Mouse (Mus musculus) CH12.LX (cell line): Measurements from ENCODE around the gene Stk36. TPM values are rescaled to one million over a fixed set of nuclear protein-coding genes. Genes with fewer than 3 reads are reported as not detected.

Experiments used
- DNase-seq: peaks from one replicate; pipeline ENCODE4 v3.0.0-alpha.2; 2013; ENCODE audit errors: extremely low read depth
- H3K27ac ChIP-seq: 2 replicates; pipeline ENCODE4 v1.5.1; 2012; ENCODE audit warnings: low read depth, mild to moderate bottlenecking, control low read depth, moderate library complexity; ENCODE audit not compliant: insufficient read depth
- H3K27me3 ChIP-seq: replicated peaks from 2 replicates; pipeline ENCODE3; 2012; ENCODE audit warnings: inconsistent platforms
- H3K36me3 ChIP-seq, 2 experiments: replicated peaks in 1 of 2; 2 replicates each; pipeline versions ENCODE3 to v1.6.1; 2012; ENCODE audit warnings: inconsistent platforms in 1 of 2, low read length in 1 of 2, mild to moderate bottlenecking in 1 of 2, mixed read lengths in 1 of 2, moderate library complexity in 1 of 2; ENCODE audit not compliant: control insufficient read depth in 1 of 2, insufficient read depth in 1 of 2
- H3K4me1 ChIP-seq, 2 experiments: 2 replicates each; pipeline ENCODE4 v1.6.1; 2012; ENCODE audit warnings: inconsistent platforms in 1 of 2, moderate library complexity in 1 of 2; ENCODE audit not compliant: insufficient read depth in 2 of 2, control insufficient read depth in 1 of 2
- H3K4me2 ChIP-seq: 2 replicates; pipeline ENCODE4 v1.6.1; 2012; ENCODE audit warnings: low read depth, mild to moderate bottlenecking, control low read depth; ENCODE audit not compliant: poor library complexity, insufficient read depth, severe bottlenecking
- H3K4me3 ChIP-seq, 3 experiments: fragments of 150-350 bp in 1 of 3; sonication (generic) in 1 of 3; replicated peaks in 1 of 3; 2 replicates each; pipeline versions ENCODE3 to v1.5.1; 2011 to 2012; ENCODE audit warnings: low read depth in 2 of 3, low read length in 2 of 3, mild to moderate bottlenecking in 2 of 3, moderate library complexity in 2 of 3, control low read depth in 1 of 3, improper control_type of control experiment in 1 of 3, inconsistent platforms in 1 of 3, mixed read lengths in 1 of 3; ENCODE audit not compliant: poor library complexity in 1 of 3
- H3K79me2 ChIP-seq: replicated peaks from 2 replicates; pipeline ENCODE4 v1.6.1; 2012; ENCODE audit warnings: mild to moderate bottlenecking, moderate library complexity; ENCODE audit not compliant: control insufficient read depth, poor library complexity, insufficient read depth, severe bottlenecking; ENCODE audit errors: extremely low read depth
- H3K9ac ChIP-seq: 2 replicates; pipeline ENCODE4 v1.6.1; 2012; ENCODE audit warnings: low read depth, mild to moderate bottlenecking, control low read depth, moderate library complexity; ENCODE audit not compliant: insufficient read depth
- H3K9me3 ChIP-seq: replicated peaks from 2 replicates; pipeline ENCODE3; 2012; ENCODE audit warnings: low read length, inconsistent platforms, mixed read lengths
- BHLHE40 ChIP-seq: IDR thresholded peaks from 2 replicates; pipeline ENCODE4 v1.6.1; 2011; ENCODE audit warnings: mild to moderate bottlenecking, low read depth, low read length, improper control_type of control experiment
- CHD2 ChIP-seq: IDR thresholded peaks from 2 replicates; pipeline ENCODE4 v1.6.1; 2011; ENCODE audit warnings: low read length, improper control_type of control experiment
- E2F4 ChIP-seq: IDR thresholded peaks from 2 replicates; pipeline ENCODE4 v1.6.1; 2011; ENCODE audit warnings: low read depth, low read length, improper control_type of control experiment; ENCODE audit not compliant: insufficient replicate concordance
- EP300 ChIP-seq: IDR thresholded peaks from 2 replicates; pipeline ENCODE4 v1.6.1; 2011; ENCODE audit warnings: low read length, improper control_type of control experiment
- GABPA ChIP-seq: IDR thresholded peaks from 2 replicates; pipeline ENCODE4 v1.6.1; 2012; ENCODE audit warnings: low read depth, low read length, improper control_type of control experiment, inconsistent platforms; ENCODE audit not compliant: insufficient replicate concordance
- IRF4 ChIP-seq: IDR thresholded peaks from 2 replicates; pipeline ENCODE4 v1.6.1; 2014; ENCODE audit warnings: low read depth, mild to moderate bottlenecking, inconsistent platforms, low read length, improper control_type of control experiment
- JUND ChIP-seq: conservative IDR thresholded peaks from 2 replicates; pipeline ENCODE4 v1.6.1; 2011; ENCODE audit warnings: low read depth, low read length, improper control_type of control experiment
- MAX ChIP-seq: IDR thresholded peaks from 2 replicates; pipeline ENCODE4 v1.6.1; 2011; ENCODE audit warnings: low read length, improper control_type of control experiment
- MEF2A ChIP-seq: IDR thresholded peaks from 2 replicates; pipeline ENCODE4 v1.6.1; 2014; ENCODE audit warnings: low read depth, mild to moderate bottlenecking, inconsistent platforms, low read length, improper control_type of control experiment, borderline replicate concordance
- MYC ChIP-seq: IDR thresholded peaks from 2 replicates; pipeline ENCODE4 v1.6.1; 2011; ENCODE audit warnings: low read depth, mild to moderate bottlenecking, improper control_type of control experiment, low read length
- NRF1 ChIP-seq: IDR thresholded peaks from 2 replicates; pipeline ENCODE4 v1.6.1; 2014; ENCODE audit warnings: low read depth, mild to moderate bottlenecking, inconsistent platforms, low read length, improper control_type of control experiment, moderate library complexity
- POLR2A ChIP-seq: IDR thresholded peaks from 2 replicates; pipeline ENCODE4 v1.6.1; 2011; ENCODE audit warnings: low read depth, mild to moderate bottlenecking, improper control_type of control experiment, low read length
- RAD21 ChIP-seq: IDR thresholded peaks from 2 replicates; pipeline ENCODE4 v1.6.1; 2011; ENCODE audit warnings: low read depth, mild to moderate bottlenecking, low read length, improper control_type of control experiment, moderate library complexity
- RCOR1 ChIP-seq: conservative IDR thresholded peaks from 2 replicates; pipeline ENCODE4 v1.6.1; 2012; ENCODE audit warnings: low read depth, mild to moderate bottlenecking, inconsistent platforms, low read length, improper control_type of control experiment
- SIN3A ChIP-seq: IDR thresholded peaks from 2 replicates; pipeline ENCODE4 v1.6.1; 2012; ENCODE audit warnings: low read length, improper control_type of control experiment, inconsistent platforms
- TBP ChIP-seq: conservative IDR thresholded peaks from 2 replicates; pipeline ENCODE4 v1.6.1; 2011; ENCODE audit warnings: low read depth, low read length, improper control_type of control experiment
- UBTF ChIP-seq: IDR thresholded peaks from 2 replicates; pipeline ENCODE4 v1.6.1; 2012; ENCODE audit warnings: low read depth, mild to moderate bottlenecking, inconsistent platforms, low read length, improper control_type of control experiment, moderate library complexity
- USF2 ChIP-seq: conservative IDR thresholded peaks from 2 replicates; pipeline ENCODE4 v1.6.1; 2011; ENCODE audit warnings: low read depth, low read length, improper control_type of control experiment
- ZC3H11A ChIP-seq: IDR thresholded peaks from 2 replicates; pipeline ENCODE4 v1.6.1; 2012; ENCODE audit warnings: low read depth, mild to moderate bottlenecking, inconsistent platforms, low read length, improper control_type of control experiment
- ZKSCAN1 ChIP-seq: IDR thresholded peaks from 2 replicates; pipeline ENCODE4 v1.6.1; 2012; ENCODE audit warnings: low read depth, inconsistent platforms, low read length, improper control_type of control experiment, borderline replicate concordance
- ZMIZ1 ChIP-seq: IDR thresholded peaks from 2 replicates; pipeline ENCODE4 v1.6.1; 2012; ENCODE audit warnings: low read depth, mild to moderate bottlenecking, inconsistent platforms, low read length, improper control_type of control experiment
- dilution Hi-C: fragments of 300-500 bp; cut with MboI; formaldehyde crosslinking; loops from 2 replicates; pipeline ENCODE4 v1.14.3; 2020; ENCODE audit warnings: low sequenced_read_pairs; ENCODE audit not compliant: extremely low pct_unique_long_range_greater_than_20kb, extremely low pct_ligation_motif_present
- in situ Hi-C: fragments of 300-500 bp; cut with MboI; formaldehyde crosslinking; loops from 3 replicates; pipeline ENCODE4 v1.14.3; 2019; ENCODE audit warnings: low sequenced_read_pairs, low pct_ligation_motif_present, low pct_unique_long_range_greater_than_20kb, mixed read lengths
- polyA plus RNA-seq: library from polyadenylated mRNA; unstranded; fragments of >175 nt; gene quantifications from 2 replicates; pipeline ENCODE4 v1.2.1, GENCODE M21; 2012; ENCODE audit warnings: low read depth; ENCODE audit not compliant: insufficient read length
- total RNA-seq, 2 experiments: library from RNA; depleted of rRNA; stranded (reverse); fragments of 300-350 nt in 1 of 2; fragments of >200 nt in 1 of 2; gene quantifications; 2 replicates each; pipeline ENCODE4 v1.2.3; 2012 to 2014

The Stk36 gene
- total and polyA plus RNA-seq, 3 experiments, result 0.40 to 1.8 (median 0.81) TPM

- no peaks in the 10 kb centered on the region for H3K9me3 ChIP-seq
- dilution Hi-C loops, result no loop called here
- no peak for TF ChIP-seq USF2
- no peak for TF ChIP-seq MYC
- TF ChIP-seq EP300, result no peak
- TF ChIP-seq IRF4, result no peak
- no peak for TF ChIP-seq RCOR1
Observed at GRCm38 (mm10) chr1:74668371-74668770, 67.1 kb downstream of the Stk36 start.

GRCm38 (mm10) chr1:74672731-74673130, 71.5 kb downstream of the Stk36 start:
- TF ChIP-seq RAD21 (no peak), UBTF (no peak), POLR2A (no peak), TBP (no peak), EP300 (no peak)
- peaks cover 17 to 68% of the 10 kb centered on the region in 2 experiments for H3K36me3 ChIP-seq
- no peak overlapping the region for H3K4me3 ChIP-seq
- H3K9me3 ChIP-seq, result no peaks in the 10 kb centered on the region
- H3K4me1 ChIP-seq, result peaks cover 0 to 29% of the 10 kb centered on the region in 2 experiments; a peak in 2 of 4 replicates
- H3K4me2 ChIP-seq, result no peak overlapping the region
- H3K27ac ChIP-seq, result no peak overlapping the region
- dilution Hi-C loops (no loop called here), in situ Hi-C loops (no loop called here)
- no peaks in the 10 kb centered on the region for H3K27me3 ChIP-seq
- H3K79me2 ChIP-seq, result peaks cover 8% of the 10 kb centered on the region; the same call in 1 of the 2 replicates
- no peak for DNase-seq
- H3K9ac ChIP-seq, result no peak overlapping the region

More at GRCm38 (mm10) chr1:74668371-74668770, 67.1 kb downstream of the Stk36 start:
- in situ Hi-C loops, result no loop called here
- peaks cover 16% of the 10 kb centered on the region for H3K79me2 ChIP-seq
- H3K9ac ChIP-seq, result no peak overlapping the region
- peaks cover 12 to 71% of the 10 kb centered on the region in 2 experiments for H3K36me3 ChIP-seq
- H3K4me1 ChIP-seq, result peaks cover 5 to 57% of the 10 kb centered on the region in 2 experiments; a peak in 3 of 4 replicates
- no peak overlapping the region for H3K27ac ChIP-seq
- DNase-seq, result no peak
- H3K27me3 ChIP-seq, result no peaks in the 10 kb centered on the region
- H3K4me2 ChIP-seq, result no peak overlapping the region
- H3K4me3 ChIP-seq, result no peak overlapping the region

- H3K9ac ChIP-seq, result no peak overlapping the region
- DNase-seq, result no peak
- H3K27me3 ChIP-seq, result no peaks in the 10 kb centered on the region
- no peak overlapping the region for H3K4me3 ChIP-seq
- H3K4me2 ChIP-seq, result no peak overlapping the region
- in situ Hi-C loops, result no loop called here
- H3K9me3 ChIP-seq, result no peaks in the 10 kb centered on the region
- no peak overlapping the region for H3K27ac ChIP-seq
- H3K79me2 ChIP-seq, result peaks cover 2% of the 10 kb centered on the region
- peaks cover 41 to 75% of the 10 kb centered on the region in 2 experiments for H3K36me3 ChIP-seq
- dilution Hi-C loops, result no loop called here
- H3K4me1 ChIP-seq, result peaks cover 0 to 15% of the 10 kb centered on the region in 2 experiments; a peak in 1 of 4 replicates
- no peak for TF ChIP-seq BHLHE40
- TF ChIP-seq EP300, result no peak
- TF ChIP-seq MAX, result no peak
- TF ChIP-seq TBP, result no peak
- TF ChIP-seq ZKSCAN1, result no peak
- no peak for TF ChIP-seq GABPA
- TF ChIP-seq ZC3H11A, result no peak
- TF ChIP-seq NRF1, result no peak
- TF ChIP-seq JUND, result no peak
- TF ChIP-seq SIN3A, result no peak
- TF ChIP-seq CHD2, result no peak
- TF ChIP-seq ZMIZ1, result no peak
- no peak for TF ChIP-seq POLR2A
- no peak for TF ChIP-seq E2F4
- TF ChIP-seq MEF2A, result no peak
- TF ChIP-seq USF2, result no peak
Observed at GRCm38 (mm10) chr1:74676863-74677262, 75.6 kb downstream of the Stk36 start.
